Mouse (Mus musculus) c-Kit-positive CD71-positive TER-119-positive erythroid progenitor cells, embryonic 14.5 days (primary cell): ENCODE measurements around the gene Sept14.

Experiments used
- DNase-seq: peaks from one replicate; pipeline ENCODE4 v3.0.0-alpha.2; 2013; ENCODE audit warnings: low spot score

Gene Sept14

GRCm38 (mm10) chr5:129669453-129670035 is 38.8 kb downstream of the Sept14 start:
- no peak for DNase-seq

GRCm38 (mm10) chr5:129667851-129668250 is 40.5 kb downstream of the Sept14 start:
- DNase-seq, result no peak

- no peak for DNase-seq
Measured at GRCm38 (mm10) chr5:129666271-129666909, 41.9 kb downstream of the Sept14 start.

GRCm38 (mm10) chr5:129664090-129664489 is 44.2 kb downstream of the Sept14 start:
- DNase-seq, result no peak

GRCm38 (mm10) chr5:129657931-129658330 is 50.4 kb downstream of the Sept14 start:
- DNase-seq, result no peak

- no peak for DNase-seq
Measured at GRCm38 (mm10) chr5:129657016-129657415, 51.3 kb downstream of the Sept14 start.

GRCm38 (mm10) chr5:129650858-129651257 is 57.5 kb downstream of the Sept14 start:
- no peak for DNase-seq
